Mouse (Mus musculus) neural tube, embryonic 12.5 days (tissue): ENCODE measurements around the gene Spats2l. TPM values are rescaled to one million over a fixed set of nuclear protein-coding genes. Genes with fewer than 3 reads are reported as not detected.
A peak's percentile ranks its signal among the peaks of the same experiment; 100 is the strongest.

Source experiments
- ATAC-seq: fragments of 200-750 bp; cut with Nextera tagmentation; 2 replicates; pipeline ENCODE4 v1.8.0; 2017; ENCODE audit warnings: low read depth, mild to moderate bottlenecking, moderate TSS enrichment, moderate library complexity; ENCODE audit not compliant: low FRiP score
- H3K27ac ChIP-seq: fragments of 300-500 bp; sonication (generic); 2 replicates; pipeline ENCODE4 v1.5.1; 2016
- H3K27me3 ChIP-seq: fragments of 300-500 bp; sonication (generic); replicated peaks from 2 replicates; pipeline ENCODE4 v1.6.1; 2016; ENCODE audit warnings: mild to moderate bottlenecking
- H3K36me3 ChIP-seq: fragments of 300-500 bp; sonication (generic); 2 replicates; pipeline ENCODE4 v1.6.1; 2016; ENCODE audit warnings: mild to moderate bottlenecking
- H3K4me1 ChIP-seq: fragments of 300-500 bp; sonication (generic); 2 replicates; pipeline ENCODE4 v1.6.1; 2016
- H3K4me2 ChIP-seq: fragments of 300-500 bp; sonication (generic); replicated peaks from 2 replicates; pipeline ENCODE4 v1.6.1; 2016; ENCODE audit warnings: mild to moderate bottlenecking
- H3K4me3 ChIP-seq: fragments of 300-500 bp; sonication (generic); 2 replicates; pipeline ENCODE4 v1.5.1; 2016
- H3K9ac ChIP-seq: fragments of 300-500 bp; sonication (generic); 2 replicates; pipeline ENCODE4 v1.6.1; 2016; ENCODE audit warnings: mild to moderate bottlenecking
- H3K9me3 ChIP-seq: fragments of 300-500 bp; sonication (generic); 2 replicates; pipeline ENCODE4 v1.6.1; 2016; ENCODE audit warnings: mild to moderate bottlenecking
- WGBS: fragments of 180-500 bp; shearing (Covaris S2); methylation state at CpG from one replicate; pipeline ENCODE4 v1.1.7; 2016; 5-methylcytosine and 5-hydroxymethylcytosine counted together
- polyA plus RNA-seq: library from polyadenylated mRNA; unstranded; fragments of >200 nt; fragmentation: Nextera tagmentation; extraction: Ambion mirVana; gene quantifications from 2 replicates; pipeline ENCODE4 v1.2.1, GENCODE M21; 2016

Gene Spats2l
- polyA plus RNA-seq, result 38.1 and 41.2 TPM in 2 replicates

GRCm38 (mm10) chr1:57774001-57774667 lies at the start of gene Spats2l:
Spats2l (plus strand) TSS chr1:57774162.
- Histone ChIP-seq H3K9ac (peak within 1 kb of the TSS; percentile 92), H3K27ac (peak within 1 kb of the TSS; percentile 82), H3K4me1 (no peaks in the 10 kb centered on the region), H3K9me3 (no peaks in the 10 kb centered on the region), H3K27me3 (no peaks in the 10 kb centered on the region), H3K36me3 (no peaks in the 10 kb centered on the region), H3K4me2 (peak within 1 kb of the TSS; percentile 71), H3K4me3 (peak within 1 kb of the TSS; percentile 82)
- WGBS, result under 1% methylated on average over 22 of the region's 22 CpGs
- peak; percentile 74 for ATAC-seq

- no peak overlapping the region for H3K4me2 ChIP-seq
- H3K27me3 ChIP-seq, result no peaks in the 10 kb centered on the region
- no peaks in the 10 kb centered on the region for H3K4me1 ChIP-seq
- H3K9ac ChIP-seq, result no peak overlapping the region
- no peak overlapping the region for H3K4me3 ChIP-seq
- WGBS, result 92% methylated on average over 5 of the region's 5 CpGs
- no peaks in the 10 kb centered on the region for H3K36me3 ChIP-seq
- no peak overlapping the region for H3K27ac ChIP-seq
- no peak for ATAC-seq
- H3K9me3 ChIP-seq, result no peaks in the 10 kb centered on the region
These were observed 48.7 kb upstream of the Spats2l start for GRCm38 (mm10) chr1:57725268-57725667.

- Histone ChIP-seq H3K9ac (no peak overlapping the region), H3K27me3 (no peaks in the 10 kb centered on the region), H3K36me3 (no peaks in the 10 kb centered on the region), H3K4me2 (no peak overlapping the region), H3K27ac (no peak overlapping the region), H3K4me1 (no peaks in the 10 kb centered on the region), H3K9me3 (no peaks in the 10 kb centered on the region), H3K4me3 (no peak overlapping the region)
- ATAC-seq, result no peak
- 59% methylated on average over 4 of the region's 4 CpGs for WGBS
These were observed 38.1 kb upstream of the Spats2l start for GRCm38 (mm10) chr1:57735877-57736276.

DNA sequence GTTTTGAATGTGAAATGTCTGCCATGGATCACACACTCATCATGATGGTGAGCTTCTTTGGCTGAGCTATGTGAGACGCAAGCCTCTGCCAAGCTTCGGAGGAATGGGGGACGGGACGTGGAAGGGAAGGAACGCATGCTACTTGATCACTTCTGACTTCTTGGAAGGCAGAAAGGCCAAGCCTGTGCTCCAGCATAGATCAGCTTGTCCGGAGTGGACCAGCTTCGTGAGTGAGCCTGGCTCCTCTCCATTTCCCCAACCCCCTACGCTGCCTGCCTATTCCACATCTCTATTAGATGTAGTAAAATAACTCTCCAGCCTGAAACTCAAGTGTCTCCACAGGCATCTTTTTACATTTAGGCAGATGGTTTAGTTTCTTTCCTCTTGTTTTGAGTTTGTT lies 32.2 kb upstream of the Spats2l start:
- Histone ChIP-seq H3K4me2 (no peak overlapping the region), H3K27me3 (no peaks in the 10 kb centered on the region), H3K9ac (no peak overlapping the region), H3K4me3 (no peak overlapping the region), H3K27ac (no peak overlapping the region), H3K36me3 (no peaks in the 10 kb centered on the region), H3K9me3 (no peaks in the 10 kb centered on the region), H3K4me1 (no peaks in the 10 kb centered on the region)
- 84% methylated on average over 8 of the region's 8 CpGs for WGBS
- no peak for ATAC-seq

GRCm38 (mm10) chr1:57742266-57742665 lies 31.7 kb upstream of the Spats2l start:
- Histone ChIP-seq H3K9me3 (no peaks in the 10 kb centered on the region), H3K4me3 (no peak overlapping the region), H3K36me3 (no peaks in the 10 kb centered on the region), H3K4me1 (no peaks in the 10 kb centered on the region), H3K4me2 (no peak overlapping the region), H3K27me3 (no peaks in the 10 kb centered on the region), H3K9ac (no peak overlapping the region), H3K27ac (no peak overlapping the region)
- WGBS, result 64% methylated on average over 2 of the region's 2 CpGs
- ATAC-seq, result no peak

DNA sequence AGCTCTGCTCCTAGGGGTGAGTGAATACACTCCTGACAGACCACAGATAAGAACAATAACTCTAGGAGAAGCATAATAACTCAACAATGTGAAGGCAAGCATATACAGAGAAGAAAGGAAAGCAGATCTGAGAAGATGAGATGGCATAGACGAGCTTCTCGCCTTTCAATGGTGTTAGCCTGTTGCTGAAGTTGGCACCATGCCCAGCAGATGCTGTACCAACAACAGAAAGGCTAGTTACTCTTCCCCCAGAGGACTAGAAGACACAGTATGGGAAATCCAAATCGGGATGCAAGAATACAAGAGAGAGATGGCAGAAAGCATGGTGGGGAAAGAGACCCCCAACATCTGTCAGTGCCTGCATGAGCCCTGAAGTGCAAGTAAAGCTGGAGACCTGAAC lies 22.2 kb upstream of the Spats2l start:
- H3K4me1 ChIP-seq, result no peaks in the 10 kb centered on the region
- H3K36me3 ChIP-seq, result no peaks in the 10 kb centered on the region
- WGBS, result 72% methylated on average over 3 of the region's 3 CpGs
- H3K4me2 ChIP-seq, result no peak overlapping the region
- H3K9me3 ChIP-seq, result no peaks in the 10 kb centered on the region
- no peak overlapping the region for H3K9ac ChIP-seq
- H3K27ac ChIP-seq, result no peak overlapping the region
- ATAC-seq, result no peak
- H3K27me3 ChIP-seq, result no peaks in the 10 kb centered on the region
- no peak overlapping the region for H3K4me3 ChIP-seq

DNA sequence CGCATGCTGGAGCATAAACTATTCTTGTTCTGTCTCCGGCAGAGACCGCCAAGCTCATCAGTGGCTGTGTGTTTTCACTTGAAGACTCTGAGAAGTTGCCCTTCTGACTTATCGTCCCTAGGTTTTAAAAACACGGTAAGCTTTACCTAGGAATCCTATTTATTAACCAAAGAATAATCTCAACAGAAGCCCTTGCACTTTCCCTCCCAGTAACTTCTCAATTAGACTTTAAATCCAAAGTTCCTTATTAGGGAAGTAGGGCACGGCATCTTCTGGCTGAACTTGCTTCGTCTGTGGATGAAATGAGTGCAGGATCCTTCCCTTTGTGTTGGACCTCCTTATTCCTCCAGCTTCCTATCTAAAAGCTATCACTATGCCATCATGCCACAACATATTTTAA lies 7.6 kb upstream of the Spats2l start:
- H3K4me2 ChIP-seq, result no peak overlapping the region
- no peaks in the 10 kb centered on the region for H3K36me3 ChIP-seq
- WGBS, result 86% methylated on average over 7 of the region's 7 CpGs
- no peaks in the 10 kb centered on the region for H3K9me3 ChIP-seq
- no peak for ATAC-seq
- H3K9ac ChIP-seq, result no peak overlapping the region
- no peaks in the 10 kb centered on the region for H3K27me3 ChIP-seq
- H3K27ac ChIP-seq, result no peak overlapping the region
- H3K4me1 ChIP-seq, result no peaks in the 10 kb centered on the region
- no peak overlapping the region for H3K4me3 ChIP-seq

GRCm38 (mm10) chr1:57773326-57773725 lies 636 bp upstream of the Spats2l start:
- Histone ChIP-seq H3K27me3 (no peaks in the 10 kb centered on the region), H3K9ac (no peak overlapping the region), H3K4me3 (no peak overlapping the region), H3K27ac (no peak overlapping the region), H3K9me3 (no peaks in the 10 kb centered on the region), H3K4me2 (no peak overlapping the region), H3K4me1 (no peaks in the 10 kb centered on the region), H3K36me3 (no peaks in the 10 kb centered on the region)
- WGBS, result 85% methylated on average over 5 of the region's 5 CpGs
- no peak for ATAC-seq

GRCm38 (mm10) chr1:57774668-57775495 lies 920 bp downstream of the Spats2l start:
- H3K9me3 ChIP-seq, result no peaks in the 10 kb centered on the region
- H3K9ac ChIP-seq, result peak overlapping the region; percentile 92
- H3K4me1 ChIP-seq, result no peaks in the 10 kb centered on the region
- no peaks in the 10 kb centered on the region for H3K27me3 ChIP-seq
- peak overlapping the region; percentile 82 for H3K4me3 ChIP-seq
- H3K27ac ChIP-seq, result peak overlapping the region; percentile 82
- H3K36me3 ChIP-seq, result no peaks in the 10 kb centered on the region
- WGBS, result under 1% methylated on average over 113 of the region's 113 CpGs
- ATAC-seq, result peak; percentile 87
- peak overlapping the region; percentile 71 for H3K4me2 ChIP-seq

DNA sequence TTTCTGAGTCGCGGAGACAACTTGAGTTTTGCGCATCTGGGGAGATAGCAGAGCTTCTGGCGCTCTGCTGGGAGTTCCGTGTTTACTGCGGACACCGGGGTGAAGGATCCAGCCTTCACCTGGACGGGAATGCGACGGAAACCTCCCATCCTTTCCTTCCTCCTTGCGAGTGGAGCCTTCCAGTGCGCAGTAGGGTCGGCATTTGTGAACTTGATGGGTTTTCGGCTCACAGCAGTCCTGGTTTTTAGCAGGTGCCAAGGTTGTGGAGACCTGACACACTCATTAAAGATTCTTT lies 1.5 kb downstream of the Spats2l start:
- ATAC-seq, result no peak; the same call in 1 of the 2 replicates
- 1% methylated on average over 14 of the region's 14 CpGs for WGBS

GRCm38 (mm10) chr1:57776671-57777281 lies 2.8 kb downstream of the Spats2l start:
- Histone ChIP-seq H3K4me3 (no peak overlapping the region), H3K27me3 (no peaks in the 10 kb centered on the region), H3K36me3 (no peaks in the 10 kb centered on the region), H3K9ac (no peak overlapping the region), H3K4me2 (peak overlapping the region; percentile 23), H3K9me3 (no peaks in the 10 kb centered on the region), H3K27ac (no peak overlapping the region), H3K4me1 (no peaks in the 10 kb centered on the region)
- ATAC-seq, result no peak
- WGBS, result 26% methylated on average over 5 of the region's 5 CpGs

More for the DNA sequence above, 1.5 kb downstream of the Spats2l start:
- Histone ChIP-seq H3K36me3 (no peaks in the 10 kb centered on the region), H3K9ac (peak overlapping the region; percentile 92), H3K27me3 (no peaks in the 10 kb centered on the region), H3K4me1 (no peaks in the 10 kb centered on the region), H3K4me2 (peak overlapping the region; percentile 71), H3K9me3 (no peaks in the 10 kb centered on the region), H3K27ac (peak overlapping the region; percentile 82), H3K4me3 (peak overlapping the region; percentile 82)

DNA sequence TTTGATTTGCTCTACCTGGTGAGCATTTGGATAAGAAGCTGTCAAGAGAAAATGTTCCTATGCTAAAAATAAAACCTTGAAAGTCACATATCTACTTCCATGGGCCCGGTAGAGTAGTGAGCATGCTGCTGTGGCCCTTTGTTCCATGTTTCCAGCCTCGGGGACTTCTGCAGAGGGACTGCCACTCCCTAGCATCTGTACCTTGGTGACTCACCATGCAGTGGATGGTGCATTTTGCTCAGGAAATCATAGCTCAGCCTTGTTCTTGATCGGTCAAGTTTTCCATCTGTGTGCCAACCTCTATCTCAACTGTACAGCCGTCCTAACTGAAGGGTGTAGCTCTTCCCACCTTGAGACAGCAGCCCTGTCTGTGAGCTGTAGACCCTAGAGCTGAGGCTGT lies 10.3 kb downstream of the Spats2l start:
- Histone ChIP-seq H3K27me3 (no peaks in the 10 kb centered on the region), H3K27ac (no peak overlapping the region), H3K4me2 (no peak overlapping the region), H3K9ac (no peak overlapping the region), H3K4me3 (no peak overlapping the region), H3K9me3 (no peaks in the 10 kb centered on the region), H3K36me3 (no peaks in the 10 kb centered on the region), H3K4me1 (no peaks in the 10 kb centered on the region)
- WGBS, result 89% methylated on average over 4 of the region's 4 CpGs
- no peak for ATAC-seq
